Mouse (Mus musculus) C2C12 (cell line): ENCODE results near the gene Alg12. TPM values are rescaled to one million over a fixed set of nuclear protein-coding genes. Genes with fewer than 3 reads are reported as not detected.

Experiments
- H3K27me3 ChIP-seq: one replicate; pipeline ENCODE4 v1.6.1; 2011; ENCODE audit not compliant: control insufficient read depth, insufficient read depth, insufficient read length
- H3K36me3 ChIP-seq: one replicate; pipeline ENCODE4 v1.6.1; 2011; ENCODE audit not compliant: control insufficient read depth, insufficient read depth
- H3K4me3 ChIP-seq: one replicate; pipeline ENCODE4 v1.5.1; 2011; ENCODE audit warnings: mild to moderate bottlenecking, control low read depth; ENCODE audit not compliant: poor library complexity, insufficient read depth, severe bottlenecking
- H3K79me2 ChIP-seq: one replicate; pipeline ENCODE4 v1.6.1; 2011; ENCODE audit not compliant: control insufficient read depth, insufficient read depth
- H3K79me3 ChIP-seq: one replicate; pipeline ENCODE4 v1.6.1; 2011; ENCODE audit warnings: low read depth, control low read depth
- H3ac ChIP-seq: one replicate; pipeline ENCODE3; 2011; ENCODE audit warnings: low read depth; ENCODE audit not compliant: control insufficient read depth, insufficient read length
- CEBPB ChIP-seq: IDR thresholded peaks from one replicate; pipeline ENCODE4 v1.6.1; 2011; ENCODE audit warnings: low read depth, mild to moderate bottlenecking, control low read depth, moderate library complexity
- CTCF ChIP-seq: IDR thresholded peaks from one replicate; pipeline ENCODE4 v1.5.1; 2011; ENCODE audit not compliant: control insufficient read depth, insufficient read depth, insufficient read length
- FOSL1 ChIP-seq: IDR thresholded peaks from one replicate; pipeline ENCODE4 v1.8.0; 2011; ENCODE audit warnings: mild to moderate bottlenecking, low read length; ENCODE audit not compliant: poor library complexity, insufficient read depth, severe bottlenecking
- MAX ChIP-seq: IDR thresholded peaks from one replicate; pipeline ENCODE4 v1.6.1; 2011; ENCODE audit warnings: mild to moderate bottlenecking, control low read depth
- MYOD1 ChIP-seq: IDR thresholded peaks from one replicate; pipeline ENCODE4 v1.6.1; 2011; ENCODE audit warnings: low read depth; ENCODE audit not compliant: control insufficient read depth, insufficient read length
- MYOG ChIP-seq: IDR thresholded peaks from one replicate; pipeline ENCODE4 v1.6.1; 2011; ENCODE audit not compliant: control insufficient read depth, insufficient read length; ENCODE audit errors: extremely low read depth
- USF1 ChIP-seq: IDR thresholded peaks from one replicate; pipeline ENCODE4 v1.6.1; 2011; ENCODE audit warnings: low read depth, mild to moderate bottlenecking, control low read depth, moderate library complexity
- polyA plus RNA-seq: library from polyadenylated mRNA; unstranded; fragments of >200 nt; fragmentation: generic; extraction: Trizol; gene quantifications from one replicate; pipeline ENCODE4 v1.2.1, GENCODE M21; 2012; ENCODE audit warnings: missing spikeins

The Alg12 gene
- polyA plus RNA-seq, 1 experiment: 14.2 TPM

- no peak for TF ChIP-seq MAX
- Histone ChIP-seq H3K79me3 (no peaks in the 10 kb centered on the region), H3K27me3 (no peaks in the 10 kb centered on the region), H3K79me2 (no peaks in the 10 kb centered on the region), H3K36me3 (no peaks in the 10 kb centered on the region), H3K4me3 (no peak overlapping the region), H3ac (no peak overlapping the region)
Measured at GRCm38 (mm10) chr15:88832536-88832935, 13.4 kb upstream of the Alg12 start.

- Histone ChIP-seq H3K79me3 (no peaks in the 10 kb centered on the region), H3K36me3 (peaks cover 1% of the 10 kb centered on the region), H3ac (no peak overlapping the region), H3K79me2 (no peaks in the 10 kb centered on the region), H3K4me3 (no peak overlapping the region), H3K27me3 (no peaks in the 10 kb centered on the region)
- TF ChIP-seq MYOD1 (no peak), MYOG (no peak), CEBPB (no peak), MAX (no peak), FOSL1 (no peak), CTCF (no peak), USF1 (no peak)
Measured at GRCm38 (mm10) chr15:88831482-88831881, 12.4 kb upstream of the Alg12 start.

- Histone ChIP-seq H3K27me3 (no peaks in the 10 kb centered on the region), H3ac (no peak overlapping the region), H3K4me3 (no peak overlapping the region), H3K36me3 (peaks cover 9% of the 10 kb centered on the region), H3K79me3 (no peaks in the 10 kb centered on the region), H3K79me2 (no peaks in the 10 kb centered on the region)
- no peak for TF ChIP-seq MYOD1
- TF ChIP-seq MYOG: no peak
- no peak for TF ChIP-seq FOSL1
- TF ChIP-seq CTCF: no peak
- TF ChIP-seq MAX: no peak
- no peak for TF ChIP-seq CEBPB
- TF ChIP-seq USF1: no peak
Measured at GRCm38 (mm10) chr15:88830696-88831095, 11.6 kb upstream of the Alg12 start.

- Histone ChIP-seq H3K4me3 (no peak overlapping the region), H3K36me3 (peaks cover 15% of the 10 kb centered on the region), H3K27me3 (no peaks in the 10 kb centered on the region), H3K79me3 (no peaks in the 10 kb centered on the region), H3ac (no peak overlapping the region), H3K79me2 (no peaks in the 10 kb centered on the region)
- no peak for TF ChIP-seq MYOD1
- TF ChIP-seq CEBPB: no peak
- no peak for TF ChIP-seq CTCF
- TF ChIP-seq MYOG: no peak
Measured at GRCm38 (mm10) chr15:88829791-88830440, 10.8 kb upstream of the Alg12 start.

- Histone ChIP-seq H3K4me3 (no peak overlapping the region), H3K27me3 (no peaks in the 10 kb centered on the region)
Measured at GRCm38 (mm10) chr15:88828800-88829705, 9.9 kb upstream of the Alg12 start.

More at GRCm38 (mm10) chr15:88828800-88829705, 9.9 kb upstream of the Alg12 start:
- Histone ChIP-seq H3K79me2 (no peaks in the 10 kb centered on the region), H3ac (no peak overlapping the region), H3K79me3 (no peaks in the 10 kb centered on the region), H3K36me3 (peaks cover 21% of the 10 kb centered on the region)
- TF ChIP-seq FOSL1 (no peak), USF1 (no peak), CTCF (peak; percentile 99)
